Mouse (Mus musculus) kidney, embryonic 15.5 days (tissue): ENCODE results near the gene Zmym2. TPM values are rescaled to one million over a fixed set of nuclear protein-coding genes. Genes with fewer than 3 reads are reported as not detected.
"Not testable (repeated sequence)": the region's sequence is repeated elsewhere in the genome, so short reads cannot be mapped to it uniquely, and the experiment has no call there.

Experiments
- ATAC-seq: fragments of 200-750 bp; cut with Nextera tagmentation; replicated peaks from 2 replicates; pipeline ENCODE4 v1.8.0; 2017; ENCODE audit warnings: moderate TSS enrichment; ENCODE audit not compliant: low FRiP score
- H3K27ac ChIP-seq: fragments of 300-500 bp; sonication (generic); 2 replicates; pipeline ENCODE4 v1.5.1; 2015; ENCODE audit warnings: mild to moderate bottlenecking, inconsistent platforms
- H3K27me3 ChIP-seq: fragments of 300-500 bp; sonication (generic); 2 replicates; pipeline ENCODE4 v1.6.1; 2015; ENCODE audit warnings: inconsistent platforms
- H3K36me3 ChIP-seq: fragments of 300-500 bp; sonication (generic); 2 replicates; pipeline ENCODE4 v1.6.1; 2015; ENCODE audit warnings: inconsistent platforms
- H3K4me1 ChIP-seq: fragments of 300-500 bp; sonication (generic); 2 replicates; pipeline ENCODE4 v1.6.1; 2015; ENCODE audit warnings: inconsistent platforms
- H3K4me2 ChIP-seq: fragments of 300-500 bp; sonication (generic); 2 replicates; pipeline ENCODE4 v1.6.1; 2015; ENCODE audit warnings: moderate library complexity, mild to moderate bottlenecking, inconsistent platforms
- H3K4me3 ChIP-seq: fragments of 300-500 bp; sonication (generic); replicated peaks from 2 replicates; pipeline ENCODE4 v1.5.1; 2015; ENCODE audit warnings: mild to moderate bottlenecking, inconsistent platforms
- H3K9ac ChIP-seq: fragments of 300-500 bp; sonication (generic); 2 replicates; pipeline ENCODE4 v1.6.1; 2015; ENCODE audit warnings: mild to moderate bottlenecking, inconsistent platforms
- H3K9me3 ChIP-seq: fragments of 300-500 bp; sonication (generic); replicated peaks from 2 replicates; pipeline ENCODE4 v1.6.1; 2016; ENCODE audit warnings: inconsistent platforms
- WGBS: fragments of 180-500 bp; shearing (Covaris S2); methylation state at CpG from one replicate; pipeline ENCODE4 v1.1.7; 2015; ENCODE audit warnings: mixed read lengths; 5-methylcytosine and 5-hydroxymethylcytosine counted together
- polyA plus RNA-seq: library from polyadenylated mRNA; unstranded; fragments of >200 nt; fragmentation: Nextera tagmentation; extraction: Ambion mirVana; gene quantifications from 2 replicates; pipeline ENCODE4 v1.2.1, GENCODE M21; 2015

The Zmym2 gene
- polyA plus RNA-seq, 1 experiment from 2014 or later: 47.3 TPM

- peak; percentile 38 for ATAC-seq
- Histone ChIP-seq H3K4me3 (peak overlapping the region; percentile 58), H3K9me3 (0 out of 2 replicates have a peak, but pooled peaks cover 7% of the 10 kb centered on the region), H3K4me1 (peaks cover 25% of the 10 kb centered on the region), H3K36me3 (peaks cover 21% of the 10 kb centered on the region), H3K27ac (peak overlapping the region; percentile 96), H3K4me2 (peak overlapping the region; percentile 76), H3K27me3 (no peaks in the 10 kb centered on the region), H3K9ac (peak overlapping the region; percentile 55)
- WGBS: under 1% methylated on average over 36 of the region's 36 CpGs
These were observed 1.1 kb upstream of the Zmym2 start for GRCm38 (mm10) chr14:56885308-56885771.

GRCm38 (mm10) chr14:56885986-56886593 is 363 bp upstream of the Zmym2 start:
- peaks cover 27% of the 10 kb centered on the region for H3K4me1 ChIP-seq
- H3K27ac ChIP-seq: peak overlapping the region; percentile 96
- not testable (repeated sequence) for H3K9me3 ChIP-seq, H3K27me3 ChIP-seq
- peak overlapping the region; percentile 58 for H3K4me3 ChIP-seq
- peak overlapping the region; percentile 59 for H3K9ac ChIP-seq
- H3K4me2 ChIP-seq: peak overlapping the region; percentile 76
- H3K36me3 ChIP-seq: peaks cover 26% of the 10 kb centered on the region
- 1% methylated on average over 29 of the region's 69 CpGs for WGBS
- ATAC-seq: peak; percentile 98

- Histone ChIP-seq H3K4me1 (peaks cover 29% of the 10 kb centered on the region), H3K4me3 (peak overlapping the region; percentile 78), H3K27me3 (no peaks in the 10 kb centered on the region), H3K9me3 (0 out of 2 replicates have a peak, but pooled peaks cover 7% of the 10 kb centered on the region), H3K36me3 (peaks cover 29% of the 10 kb centered on the region), H3K27ac (peak overlapping the region; percentile 99), H3K9ac (peak overlapping the region; percentile 89), H3K4me2 (peak overlapping the region; percentile 83)
- WGBS: 0% methylated on average over 3 of the region's 3 CpGs
- ATAC-seq: no peak
These were observed 1.0 kb downstream of the Zmym2 start for GRCm38 (mm10) chr14:56887514-56887880.

- peaks cover 29% of the 10 kb centered on the region for H3K4me1 ChIP-seq
- H3K36me3 ChIP-seq: peaks cover 31% of the 10 kb centered on the region
- no peak for ATAC-seq
- H3K4me3 ChIP-seq: peak overlapping the region; percentile 78
- H3K27ac ChIP-seq: peak overlapping the region; percentile 99
- peak overlapping the region; percentile 83 for H3K4me2 ChIP-seq
- H3K27me3 ChIP-seq: no peaks in the 10 kb centered on the region
- 1% methylated on average over 9 of the region's 9 CpGs for WGBS
- H3K9me3 ChIP-seq: 0 out of 2 replicates have a peak, but pooled peaks cover 7% of the 10 kb centered on the region
- peak overlapping the region; percentile 89 for H3K9ac ChIP-seq
These were observed 1.4 kb downstream of the Zmym2 start for GRCm38 (mm10) chr14:56887887-56888286.

GRCm38 (mm10) chr14:56888416-56888815 is 2.0 kb downstream of the Zmym2 start:
- no peak overlapping the region for H3K27ac ChIP-seq
- peaks cover 36% of the 10 kb centered on the region for H3K36me3 ChIP-seq
- WGBS: 83% methylated on average over 2 of the region's 2 CpGs
- no peak overlapping the region for H3K9ac ChIP-seq
- no peak for ATAC-seq
- no peaks in the 10 kb centered on the region for H3K27me3 ChIP-seq
- peak overlapping the region; percentile 78 for H3K4me3 ChIP-seq
- peak overlapping the region; percentile 83 for H3K4me2 ChIP-seq
- H3K4me1 ChIP-seq: peaks cover 29% of the 10 kb centered on the region
- 0 out of 2 replicates have a peak, but pooled peaks cover 1% of the 10 kb centered on the region for H3K9me3 ChIP-seq

DNA sequence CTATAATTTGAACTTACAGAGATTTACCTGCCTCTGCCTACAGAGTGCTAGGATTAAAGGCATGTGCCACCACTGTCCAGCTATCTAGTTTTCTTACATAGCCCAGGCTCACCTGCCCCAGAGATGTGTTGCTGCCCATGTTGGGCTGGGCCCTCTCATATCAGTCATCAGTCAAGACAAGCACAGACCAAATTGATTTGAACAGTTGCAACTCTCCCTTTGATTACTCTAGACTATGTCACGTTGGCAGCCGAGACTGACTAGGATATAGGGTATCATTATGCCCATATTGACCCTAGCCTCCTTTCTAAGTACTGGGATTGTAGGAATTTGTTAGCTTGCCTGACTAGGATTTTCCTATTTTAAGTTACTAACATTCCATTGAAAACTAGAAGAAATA is 8.0 kb downstream of the Zmym2 start:
- Histone ChIP-seq H3K4me3 (no peak overlapping the region), H3K27me3 (no peaks in the 10 kb centered on the region), H3K4me1 (peaks cover 9% of the 10 kb centered on the region), H3K9ac (no peak overlapping the region), H3K4me2 (no peak overlapping the region), H3K36me3 (peaks cover 67% of the 10 kb centered on the region), H3K9me3 (no peaks in the 10 kb centered on the region), H3K27ac (no peak overlapping the region)
- 84% methylated on average over 2 of the region's 2 CpGs for WGBS
- no peak for ATAC-seq

- 90% methylated on average over 1 of the region's 1 CpGs for WGBS
- H3K4me3 ChIP-seq: no peak overlapping the region
- H3K27me3 ChIP-seq: no peaks in the 10 kb centered on the region
- H3K4me1 ChIP-seq: 0 out of 2 replicates have a peak, but pooled peaks cover 2% of the 10 kb centered on the region
- no peak overlapping the region for H3K9ac ChIP-seq
- H3K36me3 ChIP-seq: peaks cover 54% of the 10 kb centered on the region
- H3K4me2 ChIP-seq: no peak overlapping the region
- H3K27ac ChIP-seq: no peak overlapping the region
- ATAC-seq: no peak
- no peaks in the 10 kb centered on the region for H3K9me3 ChIP-seq
These were observed 10.1 kb downstream of the Zmym2 start for GRCm38 (mm10) chr14:56896521-56896920.

GRCm38 (mm10) chr14:56897475-56897874 is 11.0 kb downstream of the Zmym2 start:
- Histone ChIP-seq H3K36me3 (peaks cover 57% of the 10 kb centered on the region), H3K4me3 (no peak overlapping the region), H3K4me2 (no peak overlapping the region), H3K27ac (no peak overlapping the region), H3K4me1 (0 out of 2 replicates have a peak, but pooled peaks cover under 1% of the 10 kb centered on the region), H3K27me3 (no peaks in the 10 kb centered on the region), H3K9me3 (no peaks in the 10 kb centered on the region), H3K9ac (no peak overlapping the region)
- ATAC-seq: no peak
- WGBS: 93% methylated on average over 2 of the region's 2 CpGs

GRCm38 (mm10) chr14:56899656-56900055 is 13.2 kb downstream of the Zmym2 start:
- H3K4me3 ChIP-seq: no peak overlapping the region
- no peak overlapping the region for H3K27ac ChIP-seq
- no peak for ATAC-seq

DNA sequence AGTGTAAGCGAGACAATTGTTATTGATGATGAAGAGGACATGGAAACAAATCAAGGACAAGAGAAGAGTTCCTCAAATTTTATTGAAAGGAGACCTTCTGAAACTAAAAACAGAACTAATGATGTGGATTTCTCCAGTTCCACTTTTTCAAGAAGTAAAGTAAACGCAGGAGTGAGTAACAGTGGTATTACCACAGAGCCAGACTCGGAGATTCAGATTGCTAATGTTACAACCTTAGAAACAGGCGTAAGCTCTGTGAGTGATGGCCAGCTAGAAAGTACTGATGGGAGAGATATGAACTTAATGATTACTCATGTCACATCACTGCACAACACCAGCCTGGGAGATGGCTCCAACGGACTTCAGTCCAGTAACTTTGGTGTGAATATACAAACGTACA is 16.6 kb downstream of the Zmym2 start:
- Histone ChIP-seq H3K27me3 (no peaks in the 10 kb centered on the region), H3K27ac (no peak overlapping the region), H3K4me1 (no peaks in the 10 kb centered on the region), H3K9ac (no peak overlapping the region), H3K36me3 (peaks cover 55% of the 10 kb centered on the region), H3K4me3 (no peak overlapping the region), H3K9me3 (no peaks in the 10 kb centered on the region), H3K4me2 (no peak overlapping the region)
- 86% methylated on average over 6 of the region's 6 CpGs for WGBS
- no peak for ATAC-seq

More at GRCm38 (mm10) chr14:56899656-56900055, 13.2 kb downstream of the Zmym2 start:
- Histone ChIP-seq H3K9ac (no peak overlapping the region), H3K36me3 (peaks cover 56% of the 10 kb centered on the region), H3K27me3 (no peaks in the 10 kb centered on the region), H3K4me1 (no peaks in the 10 kb centered on the region), H3K4me2 (no peak overlapping the region), H3K9me3 (no peaks in the 10 kb centered on the region)

DNA sequence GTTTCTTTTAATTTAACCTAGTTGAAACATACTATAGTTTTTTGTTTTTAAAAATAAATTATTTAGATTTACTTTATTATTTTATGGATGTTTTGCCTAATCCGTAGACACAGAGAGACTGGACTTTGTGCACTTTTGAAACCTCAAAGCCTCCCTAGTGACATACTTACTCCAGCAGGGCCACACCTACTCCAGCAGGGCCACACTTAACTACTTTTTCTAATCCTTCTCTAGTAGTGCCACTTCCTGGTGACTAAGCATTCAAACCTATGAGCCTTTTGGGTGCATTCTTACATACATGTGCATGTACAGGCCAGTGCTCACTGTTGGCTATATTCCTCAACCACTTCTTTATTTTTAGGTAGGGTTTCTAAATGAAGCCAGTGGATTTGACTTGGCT is 19.2 kb downstream of the Zmym2 start:
- Histone ChIP-seq H3K27ac (no peak overlapping the region), H3K9me3 (no peaks in the 10 kb centered on the region), H3K4me1 (no peaks in the 10 kb centered on the region), H3K36me3 (peaks cover 50% of the 10 kb centered on the region), H3K9ac (no peak overlapping the region), H3K4me3 (no peak overlapping the region), H3K27me3 (no peaks in the 10 kb centered on the region), H3K4me2 (no peak overlapping the region)
- WGBS: 97% methylated on average over 1 of the region's 1 CpGs
- ATAC-seq: no peak

- Histone ChIP-seq H3K9me3 (no peaks in the 10 kb centered on the region), H3K9ac (no peak overlapping the region), H3K4me2 (no peak overlapping the region), H3K27ac (no peak overlapping the region), H3K4me3 (no peak overlapping the region), H3K36me3 (peaks cover 73% of the 10 kb centered on the region), H3K27me3 (no peaks in the 10 kb centered on the region), H3K4me1 (no peaks in the 10 kb centered on the region)
- ATAC-seq: no peak
- WGBS: 64% methylated on average over 3 of the region's 3 CpGs
These were observed 32.1 kb downstream of the Zmym2 start for GRCm38 (mm10) chr14:56918532-56918931.

DNA sequence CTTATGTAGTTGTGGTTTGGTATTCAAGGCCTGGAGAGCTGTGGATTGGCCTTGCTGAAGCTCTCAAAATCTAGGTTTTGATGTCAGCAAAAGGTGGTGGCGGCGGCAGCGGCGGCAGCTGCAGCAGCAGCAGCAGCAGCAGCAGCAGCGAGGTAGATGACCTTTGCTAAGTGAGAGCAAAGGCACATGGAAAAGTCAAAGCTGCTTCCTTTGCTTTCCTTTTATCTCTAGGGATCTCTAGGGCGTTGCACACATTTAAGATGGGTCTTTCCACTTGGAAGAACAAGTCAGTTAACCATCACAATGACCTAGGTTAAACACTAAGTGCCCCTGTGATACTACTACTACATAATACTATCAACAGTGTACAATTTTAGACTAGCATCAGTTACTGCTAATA is 49.0 kb downstream of the Zmym2 start:
- no peaks in the 10 kb centered on the region for H3K27me3 ChIP-seq
- no peak overlapping the region for H3K4me2 ChIP-seq
- no peak overlapping the region for H3K27ac ChIP-seq
- peaks cover 59% of the 10 kb centered on the region for H3K36me3 ChIP-seq
- no peak for ATAC-seq
- H3K9ac ChIP-seq: no peak overlapping the region
- H3K4me3 ChIP-seq: no peak overlapping the region
- H3K9me3 ChIP-seq: no peaks in the 10 kb centered on the region
- WGBS: 81% methylated on average over 6 of the region's 6 CpGs
- no peaks in the 10 kb centered on the region for H3K4me1 ChIP-seq
